Mouse (Mus musculus): ENCODE results near the gene Tbc1d10c. TPM values are rescaled to one million over a fixed set of nuclear protein-coding genes. Genes with fewer than 3 reads are reported as not detected.
A peak's percentile ranks its signal among the peaks of the same experiment; 100 is the strongest.

The Tbc1d10c gene
- polyA plus RNA-seq, 1 experiment from 2014 or later: 0.58 TPM

- H3K9me3 ChIP-seq (replicated peaks; ENCODE audit: control insufficient read depth, low read length, poor library complexity, severe bottlenecking): no peaks in the 10 kb centered on the region
- H3K27ac ChIP-seq (ENCODE audit: low read length): no peak overlapping the region
- no peaks in the 10 kb centered on the region for H3K36me3 ChIP-seq (ENCODE audit: control insufficient read depth, insufficient read depth, low read length)
- 22% methylated on average over 4 of the region's 4 CpGs for WGBS
- no peak overlapping the region for H3K4me3 ChIP-seq (ENCODE audit: low read depth, low read length)
- H3K4me1 ChIP-seq (ENCODE audit: control insufficient read depth, insufficient read depth, low read length): peaks cover 16% of the 10 kb centered on the region
- no peak overlapping the region for H3K9ac ChIP-seq (ENCODE audit: low read depth, low read length)
- H3K27me3 ChIP-seq (ENCODE audit: control insufficient read depth, insufficient read depth, low read depth, low read length): peaks cover 36% of the 10 kb centered on the region
- no peak overlapping the region for H3K4me2 ChIP-seq (ENCODE audit: low read length)
- ATAC-seq: no peak
Observed at GRCm38 (mm10) chr19:4211891-4212588, 21.0 kb upstream of the Tbc1d10c start.

- Histone ChIP-seq H3K4me2 (ENCODE audit: low read length) (no peak overlapping the region), H3K4me1 (ENCODE audit: control insufficient read depth, insufficient read depth, low read length) (no peaks in the 10 kb centered on the region), H3K9me3 (replicated peaks; ENCODE audit: control insufficient read depth, low read length, poor library complexity, severe bottlenecking) (no peaks in the 10 kb centered on the region), H3K27ac (ENCODE audit: low read length) (no peak overlapping the region), H3K27me3 (ENCODE audit: control insufficient read depth, insufficient read depth, low read depth, low read length) (peaks cover 22% of the 10 kb centered on the region), H3K4me3 (ENCODE audit: low read depth, low read length) (no peak overlapping the region), H3K36me3 (ENCODE audit: control insufficient read depth, insufficient read depth, low read length) (no peaks in the 10 kb centered on the region), H3K9ac (ENCODE audit: low read depth, low read length) (no peak overlapping the region)
- no peak for ATAC-seq
- WGBS: 87% methylated on average over 5 of the region's 5 CpGs
Observed at GRCm38 (mm10) chr19:4208563-4208962, 17.5 kb upstream of the Tbc1d10c start.

- 3% methylated on average over 2 of the region's 2 CpGs for WGBS
Observed at GRCm38 (mm10) chr19:4206971-4207370, 15.9 kb upstream of the Tbc1d10c start.

DNA sequence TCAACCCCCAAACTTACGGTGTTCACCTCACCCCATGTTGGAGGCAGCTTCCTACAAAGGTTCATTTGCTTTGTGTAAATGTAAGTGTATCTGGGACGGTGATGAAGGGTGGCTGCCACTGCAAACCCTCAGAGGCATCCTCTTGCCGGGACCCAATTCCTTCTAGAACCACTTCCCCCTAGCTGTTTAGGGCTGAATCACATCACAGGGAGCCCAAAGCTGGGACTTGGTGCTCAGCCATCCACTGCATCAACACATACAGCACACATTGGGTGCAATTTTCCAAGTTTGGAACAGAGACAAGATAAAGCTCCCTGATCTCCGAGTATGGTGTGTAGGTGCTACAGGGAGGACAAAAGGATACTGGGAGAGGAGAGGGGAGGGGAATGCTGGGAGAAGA is 13.8 kb upstream of the Tbc1d10c start:
- Histone ChIP-seq H3K36me3 (ENCODE audit: control insufficient read depth, insufficient read depth, low read length) (no peaks in the 10 kb centered on the region), H3K9ac (ENCODE audit: low read depth, low read length) (no peak overlapping the region), H3K9me3 (replicated peaks; ENCODE audit: control insufficient read depth, low read length, poor library complexity, severe bottlenecking) (no peaks in the 10 kb centered on the region), H3K27me3 (ENCODE audit: control insufficient read depth, insufficient read depth, low read depth, low read length) (peaks cover 5% of the 10 kb centered on the region), H3K4me3 (ENCODE audit: low read depth, low read length) (no peak overlapping the region), H3K27ac (ENCODE audit: low read length) (no peak overlapping the region), H3K4me2 (ENCODE audit: low read length) (no peak overlapping the region), H3K4me1 (ENCODE audit: control insufficient read depth, insufficient read depth, low read length) (peaks cover 23% of the 10 kb centered on the region)
- ATAC-seq: no peak
- 75% methylated on average over 3 of the region's 4 CpGs for WGBS

More at GRCm38 (mm10) chr19:4206971-4207370, 15.9 kb upstream of the Tbc1d10c start:
- Histone ChIP-seq H3K4me1 (ENCODE audit: control insufficient read depth, insufficient read depth, low read length) (peaks cover 8% of the 10 kb centered on the region), H3K9me3 (replicated peaks; ENCODE audit: control insufficient read depth, low read length, poor library complexity, severe bottlenecking) (no peaks in the 10 kb centered on the region), H3K27me3 (ENCODE audit: control insufficient read depth, insufficient read depth, low read depth, low read length) (peaks cover 10% of the 10 kb centered on the region), H3K4me3 (ENCODE audit: low read depth, low read length) (no peak overlapping the region), H3K27ac (ENCODE audit: low read length) (no peak overlapping the region), H3K9ac (ENCODE audit: low read depth, low read length) (no peak overlapping the region), H3K36me3 (ENCODE audit: control insufficient read depth, insufficient read depth, low read length) (no peaks in the 10 kb centered on the region), H3K4me2 (ENCODE audit: low read length) (no peak overlapping the region)
- no peak for ATAC-seq

GRCm38 (mm10) chr19:4203604-4204326 is 12.7 kb upstream of the Tbc1d10c start:
- no peak overlapping the region for H3K27ac ChIP-seq (ENCODE audit: low read length)
- no peak overlapping the region for H3K4me2 ChIP-seq (ENCODE audit: low read length)
- no peak overlapping the region for H3K9ac ChIP-seq (ENCODE audit: low read depth, low read length)
- H3K27me3 ChIP-seq (ENCODE audit: control insufficient read depth, insufficient read depth, low read depth, low read length): peaks cover 2% of the 10 kb centered on the region
- no peaks in the 10 kb centered on the region for H3K36me3 ChIP-seq (ENCODE audit: control insufficient read depth, insufficient read depth, low read length)
- H3K9me3 ChIP-seq (replicated peaks; ENCODE audit: control insufficient read depth, low read length, poor library complexity, severe bottlenecking): no peaks in the 10 kb centered on the region
- H3K4me1 ChIP-seq (ENCODE audit: control insufficient read depth, insufficient read depth, low read length): peaks cover 23% of the 10 kb centered on the region
- no peak overlapping the region for H3K4me3 ChIP-seq (ENCODE audit: low read depth, low read length)
- no peak for ATAC-seq
- 70% methylated on average over 13 of the region's 13 CpGs for WGBS

DNA sequence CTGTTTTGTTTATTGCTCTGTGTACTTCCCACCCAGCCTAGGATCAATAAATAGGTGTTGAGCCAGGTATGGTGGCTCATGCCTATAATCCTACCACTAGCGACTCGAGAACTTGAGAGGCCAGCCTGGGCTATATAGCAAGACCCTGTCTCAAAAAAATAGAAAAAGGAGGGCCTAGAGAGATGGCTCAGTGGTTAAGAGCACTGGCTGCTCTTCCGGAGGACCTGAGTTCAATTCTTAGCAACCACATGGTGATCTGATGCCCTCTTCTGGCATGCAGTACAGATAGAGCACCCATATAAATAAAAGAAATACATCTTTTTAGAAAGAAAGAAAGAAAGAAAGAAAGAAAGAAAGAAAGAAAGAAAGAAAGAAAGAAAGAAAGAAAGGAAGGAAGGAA is 12.1 kb upstream of the Tbc1d10c start:
- Histone ChIP-seq H3K4me1 (ENCODE audit: control insufficient read depth, insufficient read depth, low read length) (peaks cover 23% of the 10 kb centered on the region), H3K4me2 (ENCODE audit: low read length) (no peak overlapping the region), H3K27me3 (ENCODE audit: control insufficient read depth, insufficient read depth, low read depth, low read length) (peaks cover 2% of the 10 kb centered on the region), H3K9me3 (replicated peaks; ENCODE audit: control insufficient read depth, low read length, poor library complexity, severe bottlenecking) (no peaks in the 10 kb centered on the region), H3K4me3 (ENCODE audit: low read depth, low read length) (no peak overlapping the region), H3K27ac (ENCODE audit: low read length) (no peak overlapping the region), H3K9ac (ENCODE audit: low read depth, low read length) (no peak overlapping the region), H3K36me3 (ENCODE audit: control insufficient read depth, insufficient read depth, low read length) (no peaks in the 10 kb centered on the region)
- WGBS: 72% methylated on average over 3 of the region's 3 CpGs
- ATAC-seq: no peak

DNA sequence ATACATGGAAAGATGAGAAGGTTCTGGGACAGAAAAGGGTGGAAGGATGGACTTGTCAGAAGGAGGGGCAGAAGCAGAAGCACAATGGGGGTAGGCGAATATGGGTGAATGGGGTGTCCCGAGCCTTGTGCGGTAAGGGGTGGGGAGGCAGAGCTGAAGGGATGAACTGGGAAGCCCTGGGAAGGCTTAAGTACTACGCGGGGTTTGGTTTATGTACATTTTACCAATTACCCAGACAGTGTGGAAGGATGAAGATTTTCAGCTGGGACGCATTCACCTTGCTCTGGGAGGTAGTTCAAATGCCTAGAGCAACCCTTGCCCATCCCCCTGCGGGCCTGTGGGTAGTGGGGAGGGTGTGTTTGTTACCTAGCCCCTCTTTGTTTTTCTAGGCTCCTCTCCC is 11.1 kb upstream of the Tbc1d10c start:
- peak overlapping the region; percentile 97 for H3K4me2 ChIP-seq (ENCODE audit: low read length)
- peak overlapping the region; percentile 70; the same call in 1 of the 2 replicates for H3K27ac ChIP-seq (ENCODE audit: low read length)
- H3K27me3 ChIP-seq (ENCODE audit: control insufficient read depth, insufficient read depth, low read depth, low read length): peaks cover 2% of the 10 kb centered on the region
- H3K4me3 ChIP-seq (ENCODE audit: low read depth, low read length): peak overlapping the region; percentile 57
- 23% methylated on average over 7 of the region's 7 CpGs for WGBS
- 0 out of 2 replicates have a peak, but pooled peaks cover 2% of the 10 kb centered on the region for H3K36me3 ChIP-seq (ENCODE audit: control insufficient read depth, insufficient read depth, low read length)
- no peaks in the 10 kb centered on the region for H3K9me3 ChIP-seq (replicated peaks; ENCODE audit: control insufficient read depth, low read length, poor library complexity, severe bottlenecking)
- H3K4me1 ChIP-seq (ENCODE audit: control insufficient read depth, insufficient read depth, low read length): peaks cover 23% of the 10 kb centered on the region
- ATAC-seq: peak; percentile 34
- peak overlapping the region; percentile 85 for H3K9ac ChIP-seq (ENCODE audit: low read depth, low read length)

DNA sequence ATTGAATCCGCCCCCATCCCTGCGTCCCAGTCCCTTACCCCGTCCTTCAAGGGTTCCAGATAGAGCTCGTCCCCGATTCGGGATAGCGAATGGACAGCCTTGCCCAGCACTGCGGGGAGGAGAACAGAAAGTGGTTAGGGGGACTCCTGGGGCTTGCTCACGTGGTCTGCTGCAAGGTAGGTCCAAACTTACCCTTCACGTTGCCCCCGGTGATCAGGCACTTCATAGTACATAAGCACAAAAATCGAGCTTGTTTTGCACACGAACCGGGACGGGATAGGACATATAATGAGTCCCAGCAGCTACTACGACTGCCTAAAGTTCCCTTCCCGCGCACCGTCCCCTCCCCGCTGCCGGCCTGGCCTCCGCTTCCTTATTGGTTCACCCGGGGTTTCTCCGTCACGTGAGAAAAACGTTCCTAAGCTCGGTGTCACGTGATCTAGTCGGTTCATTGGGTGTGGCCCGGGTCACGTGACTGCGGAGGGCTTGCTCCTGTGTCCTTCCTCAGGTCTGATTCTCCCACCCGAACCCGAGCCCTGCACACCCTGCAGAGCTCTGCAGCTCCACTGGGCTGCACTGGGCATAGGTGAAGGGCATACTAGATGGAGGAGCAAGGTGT is 10.3 kb upstream of the Tbc1d10c start, which contains the start of gene Rad9a:
Gene Rad9a, minus strand, starts transcription at position 372 of the 619 bp plus-strand sequence.
- peaks cover 2% of the 10 kb centered on the region for H3K27me3 ChIP-seq (ENCODE audit: control insufficient read depth, insufficient read depth, low read depth, low read length)
- peak within 1 kb of the TSS; percentile 85 for H3K9ac ChIP-seq (ENCODE audit: low read depth, low read length)
- WGBS: under 1% methylated on average over 34 of the region's 34 CpGs
- no peaks in the 10 kb centered on the region for H3K9me3 ChIP-seq (replicated peaks; ENCODE audit: control insufficient read depth, low read length, poor library complexity, severe bottlenecking)
- peak within 1 kb of the TSS; percentile 70; the same call in 1 of the 2 replicates for H3K27ac ChIP-seq (ENCODE audit: low read length)
- H3K36me3 ChIP-seq (ENCODE audit: control insufficient read depth, insufficient read depth, low read length): peaks cover 7% of the 10 kb centered on the region; the same call in 1 of the 2 replicates
- peaks cover 23% of the 10 kb centered on the region for H3K4me1 ChIP-seq (ENCODE audit: control insufficient read depth, insufficient read depth, low read length)
- peak within 1 kb of the TSS; percentile 57 for H3K4me3 ChIP-seq (ENCODE audit: low read depth, low read length)
- H3K4me2 ChIP-seq (ENCODE audit: low read length): peak within 1 kb of the TSS; percentile 97
- ATAC-seq: peak; percentile 88

Measured in midbrain, embryonic 16.5 days (tissue).